Mouse (Mus musculus) megakaryocyte, adult 5-6 weeks (primary cell): ENCODE measurements around the gene Nhsl1. TPM values are rescaled to one million over a fixed set of nuclear protein-coding genes. Genes with fewer than 3 reads are reported as not detected.

Experiments
- ATAC-seq: 2 replicates; pipeline ENCODE4 v1.8.0; 2016; ENCODE audit warnings: mild to moderate bottlenecking, inconsistent platforms; ENCODE audit not compliant: poor library complexity, severe bottlenecking
- total RNA-seq, 2 experiments: library from RNA; stranded (forward) in 1 of 2; stranded (reverse) in 1 of 2; fragments of 153-499, 151-499 nt in 1 of 2; fragments of 221-1000, 200-1000 nt in 1 of 2; gene quantifications; 2 replicates each; pipeline versions ENCODE4 v1.2.3 to v1.2.4; 2015 to 2017

Nhsl1 gene
- total RNA-seq, 2 experiments from 2014 or later: 0.04 to 1.1 TPM

- ATAC-seq: no peak
Observed at GRCm38 (mm10) chr10:18479285-18479684, 160.5 kb downstream of the Nhsl1 start.

- ATAC-seq: no peak
Observed at GRCm38 (mm10) chr10:18480836-18481235, 162.1 kb downstream of the Nhsl1 start.

- no peak for ATAC-seq
Observed at GRCm38 (mm10) chr10:18482558-18483141, 163.9 kb downstream of the Nhsl1 start.

- no peak for ATAC-seq
Observed at GRCm38 (mm10) chr10:18483658-18484057, 164.9 kb downstream of the Nhsl1 start.

DNA sequence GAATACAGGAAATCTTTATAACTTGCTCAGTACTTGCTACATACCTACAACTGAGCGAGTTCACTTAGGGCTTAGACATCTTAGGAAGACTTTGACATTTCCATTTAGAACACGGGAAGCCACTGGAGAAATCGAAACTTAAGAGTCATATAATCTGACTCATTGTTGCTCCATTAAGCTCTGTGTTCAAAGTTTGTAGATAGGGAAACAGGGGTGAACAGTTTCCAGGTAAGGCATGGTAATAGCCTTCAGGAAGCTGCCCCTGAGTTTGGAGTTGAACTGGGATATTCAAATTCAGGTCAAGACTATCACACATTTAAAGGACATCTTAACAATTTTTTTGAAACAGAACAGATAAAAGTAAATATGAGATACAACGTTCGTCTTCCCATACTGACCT is 165.9 kb downstream of the Nhsl1 start:
- no peak for ATAC-seq

DNA sequence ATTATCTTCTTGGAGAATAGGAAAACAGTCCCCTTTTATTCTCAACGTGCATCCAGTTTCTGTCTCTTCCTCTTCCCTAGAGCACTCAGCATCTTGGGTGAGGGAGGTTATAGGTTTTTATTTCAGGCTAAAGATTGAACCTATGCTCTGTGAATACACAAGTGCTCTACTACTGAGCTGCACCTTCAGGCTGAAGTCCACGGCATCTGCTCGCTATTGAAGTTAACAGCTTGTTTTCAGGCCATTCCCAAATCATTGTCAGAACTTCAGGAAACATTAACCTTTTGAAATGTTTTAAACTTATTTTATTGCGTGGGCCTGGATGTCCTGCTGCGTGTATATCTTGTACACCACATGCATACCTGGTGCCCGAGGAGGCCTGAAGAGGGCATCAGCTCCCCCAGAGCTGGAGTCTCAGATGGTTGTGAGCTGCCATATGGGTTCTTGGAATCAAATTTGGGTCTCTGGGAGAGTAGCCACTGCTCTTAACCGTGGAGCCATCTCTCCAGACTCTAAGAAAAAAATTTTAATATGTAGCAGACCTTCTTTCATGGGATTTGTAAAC is 169.5 kb downstream of the Nhsl1 start:
- no peak for ATAC-seq

DNA sequence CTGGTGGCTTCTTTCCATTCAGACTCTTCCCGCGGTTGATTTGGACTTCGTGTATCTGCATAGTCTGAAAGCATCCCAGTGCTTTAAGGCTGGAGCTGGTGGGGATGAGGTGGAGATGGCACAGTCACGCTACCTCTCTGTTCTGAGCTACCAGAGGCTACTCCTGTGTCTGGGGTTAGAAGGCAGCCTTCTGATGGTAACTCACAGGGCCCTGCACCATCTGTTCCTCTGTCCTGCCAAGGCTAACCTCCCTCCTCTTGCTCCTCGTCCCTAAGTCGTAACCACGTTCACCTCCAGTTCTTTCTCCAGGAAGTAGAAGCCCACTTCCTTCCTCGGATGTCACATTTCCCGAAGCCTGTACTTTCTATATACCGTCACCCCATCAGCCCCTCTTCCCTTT is 171.2 kb downstream of the Nhsl1 start:
- ATAC-seq: no peak

DNA sequence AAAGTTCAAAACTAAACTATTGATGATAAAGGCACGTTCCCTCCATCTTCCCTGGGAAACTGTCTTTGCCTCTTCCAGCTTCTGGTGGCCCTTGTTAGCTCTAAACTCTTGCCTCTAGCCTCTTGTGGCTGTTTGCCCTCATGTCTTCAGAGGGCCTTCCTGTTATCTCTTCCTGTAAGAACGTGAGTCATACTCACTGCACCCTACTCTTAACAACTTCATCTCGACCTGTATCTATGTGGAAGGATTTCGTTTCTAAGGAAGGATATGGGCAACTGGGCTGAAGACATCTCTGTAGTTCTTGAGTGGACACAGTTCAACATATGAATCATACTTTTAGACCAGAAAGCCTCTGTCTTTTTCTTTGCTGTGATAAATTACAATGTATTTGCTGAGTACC is 173.2 kb downstream of the Nhsl1 start:
- no peak for ATAC-seq

DNA sequence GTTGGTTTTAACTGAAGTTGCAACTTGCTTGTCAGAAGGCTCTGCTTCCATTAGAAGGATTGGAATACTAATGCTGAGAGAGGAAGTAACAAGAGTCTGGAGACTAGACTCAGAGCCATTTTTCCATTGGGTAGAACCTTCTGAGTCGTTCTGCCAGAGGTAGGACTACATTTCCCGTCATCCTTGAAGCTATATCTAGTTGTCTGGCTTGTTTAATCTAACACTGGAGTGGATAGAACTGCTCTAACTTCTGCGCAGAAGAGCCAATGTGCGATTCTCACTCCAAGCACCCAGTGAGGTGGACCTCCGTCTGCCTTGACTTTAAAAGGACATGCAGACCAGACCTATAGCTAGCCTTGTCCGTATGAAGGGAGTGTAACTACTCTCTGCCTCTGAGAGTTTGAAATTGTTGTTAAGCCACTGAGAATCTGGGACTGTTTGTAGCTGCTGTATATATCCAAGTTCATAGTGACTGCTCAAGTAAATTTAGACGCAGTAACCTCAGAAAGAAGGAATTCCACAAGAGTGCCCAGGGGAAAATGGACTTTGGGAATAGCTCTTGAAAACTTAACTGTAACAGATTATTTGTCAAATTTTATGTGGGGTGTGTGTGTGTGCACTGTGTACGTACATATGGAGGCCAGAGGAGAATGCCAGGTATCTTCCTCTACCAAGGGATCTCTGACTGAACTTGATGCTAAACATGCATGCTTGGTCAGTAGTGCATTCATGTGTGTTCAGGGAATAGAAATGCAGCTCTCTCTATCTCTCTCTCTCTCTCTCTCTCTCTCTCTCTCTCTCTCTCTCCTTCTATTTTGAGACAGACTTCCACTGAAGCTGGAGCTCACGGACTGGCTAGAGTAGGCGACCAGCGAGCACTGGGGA is 174.5 kb downstream of the Nhsl1 start:
- no peak for ATAC-seq

- ATAC-seq: no peak
Observed at GRCm38 (mm10) chr10:18494249-18494648, 175.5 kb downstream of the Nhsl1 start.

- no peak for ATAC-seq
Observed at GRCm38 (mm10) chr10:18497066-18497465, 178.3 kb downstream of the Nhsl1 start.

DNA sequence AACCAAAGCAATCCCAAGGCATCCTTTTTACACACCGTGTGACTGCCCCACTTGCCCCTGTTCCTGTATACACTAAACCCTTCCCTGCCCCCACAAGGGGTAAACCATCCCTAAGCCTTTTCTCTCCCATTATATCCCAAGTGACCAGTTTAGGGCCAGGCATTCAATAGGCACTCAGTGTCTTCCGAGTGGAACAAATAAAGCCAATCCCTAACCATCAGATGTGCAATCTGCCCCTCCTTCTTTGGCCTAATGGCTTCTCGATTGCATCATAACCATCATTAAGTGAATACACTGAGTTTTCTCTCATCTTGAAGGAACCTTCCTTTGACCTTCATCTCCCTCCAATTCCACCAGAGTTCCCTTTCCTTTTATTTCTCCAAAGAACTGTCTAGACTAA is 183.2 kb downstream of the Nhsl1 start:
- ATAC-seq: no peak

DNA sequence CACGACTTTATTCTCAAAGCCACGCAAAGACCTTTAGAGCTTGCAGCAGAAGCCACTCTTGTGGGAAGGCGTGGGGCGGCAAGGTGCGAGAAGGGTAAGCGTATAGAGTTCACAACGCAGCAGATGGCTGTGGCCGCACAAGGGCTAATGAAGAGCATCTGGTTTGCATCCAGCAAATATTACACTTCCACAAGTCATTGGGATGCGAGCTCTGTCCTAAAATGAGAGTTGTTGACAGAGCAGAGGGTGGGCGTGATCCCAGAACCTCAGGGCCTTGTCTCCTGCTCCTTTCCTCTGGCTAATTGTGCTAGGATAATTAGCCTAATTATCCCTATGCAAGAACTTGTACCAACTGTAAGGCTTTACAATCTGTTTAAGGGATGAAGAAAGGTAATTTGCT is 186.9 kb downstream of the Nhsl1 start:
- ATAC-seq: no peak

- ATAC-seq: no peak
Observed at GRCm38 (mm10) chr10:18506501-18506946, 187.7 kb downstream of the Nhsl1 start.

DNA sequence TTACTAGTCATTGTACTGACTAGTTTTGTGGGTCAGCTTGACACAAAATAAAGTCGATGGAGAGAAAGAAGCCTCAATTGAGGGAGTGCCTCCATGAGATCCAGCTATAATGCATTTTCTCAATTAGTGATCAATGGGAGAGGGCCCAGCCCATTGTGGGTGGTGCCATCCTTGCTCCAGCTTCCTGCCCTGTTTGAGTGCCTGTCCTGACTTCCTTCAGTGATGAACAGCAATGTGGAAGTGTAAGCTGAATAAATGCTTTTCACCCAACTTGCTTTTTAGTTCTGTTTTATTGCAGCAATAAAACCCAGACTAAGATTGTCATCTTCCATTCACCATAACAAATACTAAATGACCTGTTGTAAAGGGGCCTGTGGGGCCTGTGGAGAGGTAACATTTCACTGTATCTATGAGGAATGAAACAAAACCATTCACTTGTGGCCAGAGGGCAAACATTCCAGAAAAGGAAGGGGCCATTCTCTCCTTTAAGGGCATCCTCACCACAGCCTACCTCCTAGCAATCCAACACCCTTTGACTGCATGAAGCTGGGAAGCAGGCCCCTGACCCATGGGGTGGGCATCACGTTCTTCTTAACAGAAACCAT is 189.2 kb downstream of the Nhsl1 start:
- no peak for ATAC-seq

DNA sequence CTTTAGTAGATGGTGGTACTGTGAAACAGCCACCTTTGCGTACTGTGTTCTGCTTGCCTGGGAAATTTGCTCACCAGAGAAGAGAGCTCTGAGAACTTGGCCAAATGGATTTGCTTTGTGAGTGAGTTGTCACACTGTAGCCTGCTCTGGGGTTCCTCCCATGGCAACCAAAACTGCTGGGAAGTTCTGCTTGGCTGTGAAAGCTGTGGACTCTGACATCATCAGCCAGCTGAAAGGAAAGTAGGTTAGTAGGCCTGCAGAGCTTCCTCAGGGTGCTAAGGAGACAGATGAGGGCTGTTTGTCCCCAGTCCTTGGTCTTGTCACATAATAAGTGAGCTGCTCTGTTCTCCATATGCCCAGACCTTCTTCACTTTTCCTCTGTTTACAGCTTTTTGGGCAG is 189.8 kb downstream of the Nhsl1 start:
- no peak for ATAC-seq

DNA sequence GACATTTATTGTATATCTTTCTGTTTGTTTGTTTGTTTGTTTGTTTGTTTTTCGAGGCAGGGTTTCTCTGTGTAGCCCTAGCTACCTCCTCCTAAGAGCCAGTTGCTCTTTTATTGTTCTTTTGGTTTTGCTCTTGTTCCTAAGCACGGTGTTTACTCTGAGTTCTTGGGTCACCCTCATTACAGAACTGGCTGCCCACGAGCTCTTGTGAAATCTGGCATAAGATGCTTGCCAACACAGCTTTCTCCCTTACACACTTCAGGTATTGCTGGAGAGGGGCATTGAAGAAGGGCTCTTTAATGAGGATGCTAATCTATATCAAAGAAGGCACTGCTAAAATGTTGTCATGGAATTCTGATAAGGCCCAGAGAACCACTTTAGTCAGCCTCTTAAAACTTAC is 191.9 kb downstream of the Nhsl1 start:
- no peak for ATAC-seq

- no peak for ATAC-seq
Observed at GRCm38 (mm10) chr10:18511496-18511895, 192.7 kb downstream of the Nhsl1 start.

DNA sequence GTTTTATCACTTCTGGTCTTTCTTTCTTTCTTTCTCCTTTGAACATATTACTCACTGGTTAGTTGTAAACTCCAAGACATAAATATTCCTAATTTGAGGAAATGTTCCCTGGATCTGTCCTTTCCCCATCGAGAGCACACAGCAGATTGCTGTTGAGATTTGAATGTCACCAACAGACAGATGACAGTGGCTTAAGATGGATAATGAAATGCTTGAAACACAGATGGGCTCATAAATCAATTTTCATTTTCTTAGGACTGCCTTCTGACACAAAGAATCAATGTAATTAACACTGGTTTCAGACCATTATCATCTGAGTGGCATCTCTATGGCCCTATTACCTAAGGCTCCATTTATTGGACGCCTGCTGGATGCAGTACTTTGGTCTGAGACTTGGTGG is 203.8 kb downstream of the Nhsl1 start:
- no peak for ATAC-seq

GRCm38 (mm10) chr10:18525311-18525710 is 206.5 kb downstream of the Nhsl1 start:
- no peak for ATAC-seq

DNA sequence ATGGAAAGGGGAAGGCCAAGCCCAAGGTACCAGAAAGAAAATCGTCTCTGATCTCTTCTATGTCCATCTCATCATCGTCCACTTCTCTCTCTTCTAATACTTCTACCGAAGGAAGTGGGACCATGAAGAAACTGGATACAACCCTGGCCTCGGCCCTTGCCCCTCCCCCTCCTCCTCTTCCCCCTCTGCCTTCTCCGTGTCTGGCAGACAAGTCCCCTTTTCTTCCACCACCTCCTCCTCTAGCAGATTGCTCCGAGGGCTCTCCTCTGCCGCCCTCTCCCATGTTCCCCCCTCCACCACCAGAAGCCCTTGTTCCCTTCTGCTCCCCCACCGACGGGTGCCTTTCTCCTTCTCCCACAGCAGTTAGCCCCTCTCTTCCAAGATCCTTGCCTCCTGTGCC is 206.9 kb downstream of the Nhsl1 start:
- no peak for ATAC-seq
